Mouse (Mus musculus): ENCODE measurements around the gene Pla2g15.

DNA sequence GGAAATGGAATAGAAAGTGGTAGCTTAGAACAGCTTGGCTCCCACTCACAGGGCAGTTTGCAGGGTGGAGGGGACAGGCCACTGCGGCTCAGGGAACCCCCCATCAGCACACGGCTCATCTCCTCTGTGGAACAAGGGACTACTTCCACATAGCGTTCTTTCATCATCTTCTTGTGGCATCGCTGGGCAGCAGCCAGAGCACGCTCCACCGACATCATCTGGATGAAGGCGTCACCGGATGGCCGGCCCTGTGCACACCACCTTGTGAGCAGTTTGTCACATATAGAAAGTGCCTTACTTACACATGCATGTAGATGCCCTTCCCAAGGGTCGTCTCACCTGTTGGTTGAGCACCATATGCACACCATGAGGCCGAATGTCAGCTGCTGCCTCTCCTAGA, 17.8 kb upstream of the Pla2g15 start:
- TF ChIP-seq POLR2A (IDR thresholded peaks at IDR 0.05; ENCODE audit: low read depth, low read length) (no peak), CTCF (IDR thresholded peaks at IDR 0.05; ENCODE audit: extremely low read depth, insufficient read depth, insufficient read length, insufficient replicate concordance) (no peak)

Data from spleen, adult 2 months (tissue).